Comparison of ENCODE assay signal across 28 mouse cellular contexts in genomic region chr16:12652180-12652579, GRCm38 (mm10).
A peak's percentile ranks its signal among the peaks of the same experiment; 100 is the strongest.
DNase-seq lines count a peak whose midpoint lies in the region; ATAC-seq and TF ChIP-seq lines count a peak whose summit lies in the region.
"Had no signal": no experiment of that assay in that cellular context is flagged by ENCODE, and none has a peak within 500 bp of the region (broad histone marks: within the 10 kb centered on the region; RNA-seq: fewer than 3 reads in every experiment).

No protein-coding gene starts in this region.

- no peak for DNase-seq in lung, embryonic 14.5 days
- no peak for DNase-seq in lung, postnatal 0 days (ENCODE audit: low spot score)
- peak; percentile 19 for DNase-seq in ES-CJ7 (ENCODE audit: low read depth, low spot score)
- DNase-seq in forelimb bud, embryonic 11.5 days (ENCODE audit: low read depth, low spot score), result peak; percentile 2
- DNase-seq in natural killer cell, adult 2 months (ENCODE audit: low spot score in 2 of 2), result no peak
- no peak for DNase-seq in kidney, postnatal 25 days
- DNase-seq: adrenal gland, adult 8-10 months; B cell, adult 2 months; cerebellum, adult 2 months; cerebellum, postnatal 14 days; gastrocnemius, postnatal 14 days; heart, postnatal 10 days; kidney, adult 8-10 months; kidney, postnatal 10 days; layer of hippocampus, postnatal 36 days; liver; lung, postnatal 10 days; right cerebral cortex, adult 18-20 months; right cerebral cortex, postnatal 4 days; thymus, adult 2 months; thymus, postnatal 4 days had no signal

- H3K4me1 ChIP-seq in intestine, postnatal 0 days (replicated peaks; ENCODE audit: control insufficient read depth, insufficient read depth, low read length), result no peaks in the 10 kb centered on the region
- H3K4me1 ChIP-seq in intestine, embryonic 15.5 days (replicated peaks), result no peaks in the 10 kb centered on the region
- H3K4me1 ChIP-seq in lung, embryonic 14.5 days (ENCODE audit: insufficient read depth), result no peaks in the 10 kb centered on the region
- no peaks in the 10 kb centered on the region for H3K4me1 ChIP-seq in lung, postnatal 0 days (ENCODE audit: insufficient read depth, low read depth, low read length)
- H3K4me1 ChIP-seq: forebrain, embryonic 13.5 days; heart, embryonic 13.5 days; hindbrain, embryonic 15.5 days; midbrain, embryonic 15.5 days; neural tube, embryonic 12.5 days had no signal

- H3K4me3 ChIP-seq in intestine, postnatal 0 days (ENCODE audit: low read depth, low read length), result no peak overlapping the region
- no peak overlapping the region for H3K4me3 ChIP-seq in intestine, embryonic 15.5 days (replicated peaks)
- H3K4me3 ChIP-seq in lung, embryonic 14.5 days (ENCODE audit: low read depth, low read length), result no peak overlapping the region
- no peak overlapping the region for H3K4me3 ChIP-seq in lung, postnatal 0 days (ENCODE audit: low read depth, low read length)
- H3K4me3 ChIP-seq: forebrain, embryonic 13.5 days; heart, embryonic 13.5 days; hindbrain, embryonic 15.5 days; midbrain, embryonic 15.5 days; neural tube, embryonic 12.5 days had no signal

- peak; percentile 14; the same call in 1 of the 2 replicates for TF ChIP-seq CTCF in intestine, postnatal 0 days (IDR thresholded peaks at IDR 0.05; ENCODE audit: low read depth)
- TF ChIP-seq CTCF in lung, embryonic 14.5 days (IDR thresholded peaks at IDR 0.05; ENCODE audit: low read depth), result peak; percentile 21; the same call in 1 of the 2 replicates
- TF ChIP-seq CTCF in lung, postnatal 0 days (IDR thresholded peaks at IDR 0.05), result no peak

- H3K9ac ChIP-seq in intestine, postnatal 0 days (ENCODE audit: low read depth, low read length), result no peak overlapping the region
- no peak overlapping the region for H3K9ac ChIP-seq in intestine, embryonic 15.5 days
- H3K9ac ChIP-seq in lung, embryonic 14.5 days, result no peak overlapping the region
- H3K9ac ChIP-seq in lung, postnatal 0 days (replicated peaks; ENCODE audit: low read depth), result no peak overlapping the region
- H3K9ac ChIP-seq: forebrain, embryonic 13.5 days; heart, embryonic 13.5 days; hindbrain, embryonic 15.5 days; midbrain, embryonic 15.5 days; neural tube, embryonic 12.5 days had no signal

- ATAC-seq in intestine, postnatal 0 days, result no peak
- no peak for ATAC-seq in intestine, embryonic 15.5 days
- no peak for ATAC-seq in lung, embryonic 14.5 days (ENCODE audit: insufficient read depth)
- ATAC-seq in lung, postnatal 0 days, result no peak
- ATAC-seq: forebrain, embryonic 13.5 days; midbrain, embryonic 15.5 days had no signal

- 78% methylated on average over 3 of the region's 3 CpGs for WGBS in intestine, postnatal 0 days
- 75% methylated on average over 3 of the region's 3 CpGs for WGBS in intestine, embryonic 15.5 days
- 71% methylated on average over 3 of the region's 3 CpGs for WGBS in lung, embryonic 14.5 days
- WGBS in lung, postnatal 0 days, result 73% methylated on average over 3 of the region's 3 CpGs

- no peak overlapping the region for H3K4me2 ChIP-seq in intestine, postnatal 0 days (replicated peaks; ENCODE audit: low read depth)
- H3K4me2 ChIP-seq in intestine, embryonic 15.5 days (replicated peaks), result no peak overlapping the region
- H3K4me2 ChIP-seq in lung, embryonic 14.5 days, result no peak overlapping the region
- no peak overlapping the region for H3K4me2 ChIP-seq in lung, postnatal 0 days (replicated peaks; ENCODE audit: low read depth, low read length)
- H3K4me2 ChIP-seq: forebrain, embryonic 13.5 days; heart, embryonic 13.5 days; hindbrain, embryonic 15.5 days; midbrain, embryonic 15.5 days; neural tube, embryonic 12.5 days had no signal

- no peak for TF ChIP-seq EP300 in lung, postnatal 0 days (IDR thresholded peaks at IDR 0.05)

- H3K9me3 ChIP-seq in intestine, postnatal 0 days (ENCODE audit: control insufficient read depth), result no peaks in the 10 kb centered on the region
- no peaks in the 10 kb centered on the region for H3K9me3 ChIP-seq in intestine, embryonic 15.5 days
- no peaks in the 10 kb centered on the region for H3K9me3 ChIP-seq in lung, embryonic 14.5 days (ENCODE audit: low read depth, low read length)
- no peaks in the 10 kb centered on the region for H3K9me3 ChIP-seq in lung, postnatal 0 days (ENCODE audit: low read length)
- H3K9me3 ChIP-seq: forebrain, embryonic 13.5 days; hindbrain, embryonic 15.5 days; midbrain, embryonic 15.5 days; neural tube, embryonic 12.5 days had no signal

- H3K27me3 ChIP-seq in intestine, postnatal 0 days (replicated peaks; ENCODE audit: control insufficient read depth, insufficient read depth, low read length), result no peaks in the 10 kb centered on the region
- H3K27me3 ChIP-seq in intestine, embryonic 15.5 days (replicated peaks), result no peaks in the 10 kb centered on the region
- H3K27me3 ChIP-seq in lung, embryonic 14.5 days (ENCODE audit: insufficient read depth, low read length), result no peaks in the 10 kb centered on the region
- H3K27me3 ChIP-seq in lung, postnatal 0 days (replicated peaks; ENCODE audit: insufficient read depth, low read length), result no peaks in the 10 kb centered on the region
- H3K27me3 ChIP-seq: forebrain, embryonic 13.5 days; heart, embryonic 13.5 days; hindbrain, embryonic 15.5 days; midbrain, embryonic 15.5 days; neural tube, embryonic 12.5 days had no signal

- H3K36me3 ChIP-seq in intestine, postnatal 0 days (ENCODE audit: control insufficient read depth, insufficient read depth), result no peaks in the 10 kb centered on the region
- H3K36me3 ChIP-seq in intestine, embryonic 15.5 days, result no peaks in the 10 kb centered on the region
- H3K36me3 ChIP-seq in lung, embryonic 14.5 days (ENCODE audit: insufficient read depth), result no peaks in the 10 kb centered on the region
- no peaks in the 10 kb centered on the region for H3K36me3 ChIP-seq in lung, postnatal 0 days (ENCODE audit: insufficient read depth, low read length)
- H3K36me3 ChIP-seq: heart, embryonic 13.5 days; hindbrain, embryonic 15.5 days; midbrain, embryonic 15.5 days; neural tube, embryonic 12.5 days had no signal

- no peak overlapping the region for H3K27ac ChIP-seq in intestine, postnatal 0 days (ENCODE audit: low read depth, low read length)
- no peak overlapping the region for H3K27ac ChIP-seq in intestine, embryonic 15.5 days
- no peak overlapping the region for H3K27ac ChIP-seq in lung, embryonic 14.5 days (ENCODE audit: low read depth)
- H3K27ac ChIP-seq in lung, postnatal 0 days (ENCODE audit: low read length), result no peak overlapping the region
- H3K27ac ChIP-seq: forebrain, embryonic 13.5 days; heart, embryonic 13.5 days; hindbrain, embryonic 15.5 days; midbrain, embryonic 15.5 days; neural tube, embryonic 12.5 days had no signal

Comparison
In these comparisons a context has a peak if more than half of its experiments do, and no peak if none do; other contexts are left out.
1. DNase-seq: peak in ES-CJ7 (single experiment) and forelimb bud, embryonic 11.5 days (single experiment); none in lung, embryonic 14.5 days (single experiment), lung, postnatal 0 days (single experiment), natural killer cell, adult 2 months (0 of 2) and kidney, postnatal 25 days (0 of 2).